Mouse (Mus musculus) heart, postnatal 14 days (tissue): ENCODE data around the gene Sorl1. TPM values are rescaled to one million over a fixed set of nuclear protein-coding genes. Genes with fewer than 3 reads are reported as not detected.

ENCODE experiments used
- DNase-seq, 2 experiments: peaks; one replicate each; pipeline ENCODE4 v3.0.0; 2021 to 2022
- intact Hi-C: fragments of 180-260 bp; cut with DNase I; formaldehyde crosslinking; loops from one replicate; pipeline ENCODE4 v1.15.1; 2025
- total RNA-seq, 2 experiments: library from RNA; stranded (reverse); gene quantifications; 2 replicates each; pipeline ENCODE4 v1.2.3; 2021

Sorl1 gene
- total RNA-seq, 2 experiments from 2014 or later: 10.2 to 11.3 TPM

DNA sequence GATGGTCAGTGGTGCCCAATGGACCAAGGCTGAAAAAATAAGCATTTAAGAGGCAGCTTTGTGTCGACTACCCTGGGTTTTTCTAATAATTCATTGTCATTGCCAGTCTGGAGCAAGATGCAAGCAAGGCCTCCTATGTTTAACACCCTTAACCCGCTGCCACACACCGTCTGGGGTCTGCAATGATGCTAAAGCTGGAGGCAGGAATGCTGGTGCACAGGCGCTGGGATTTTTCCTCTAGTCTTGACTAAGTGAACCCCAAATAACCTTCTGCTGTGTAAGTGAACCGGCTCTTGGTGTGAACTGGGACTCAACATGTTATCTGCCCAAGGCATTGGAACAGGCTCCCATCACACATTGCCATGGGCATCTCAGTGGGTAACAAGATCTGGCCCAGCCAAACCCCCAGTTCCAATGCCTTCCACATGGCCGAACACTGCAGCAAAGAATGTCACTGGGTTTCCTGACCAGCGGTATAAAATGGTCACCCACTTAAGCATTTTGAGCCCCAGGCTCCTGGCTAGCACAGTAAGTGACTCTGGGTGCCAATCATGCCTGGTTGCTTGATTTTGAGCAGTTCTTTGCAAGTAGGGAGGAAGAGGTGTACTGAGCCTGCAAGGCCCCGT lies 186.6 kb downstream of the Sorl1 start:
- intact Hi-C loops: no loop called here
- no peak for DNase-seq

DNA sequence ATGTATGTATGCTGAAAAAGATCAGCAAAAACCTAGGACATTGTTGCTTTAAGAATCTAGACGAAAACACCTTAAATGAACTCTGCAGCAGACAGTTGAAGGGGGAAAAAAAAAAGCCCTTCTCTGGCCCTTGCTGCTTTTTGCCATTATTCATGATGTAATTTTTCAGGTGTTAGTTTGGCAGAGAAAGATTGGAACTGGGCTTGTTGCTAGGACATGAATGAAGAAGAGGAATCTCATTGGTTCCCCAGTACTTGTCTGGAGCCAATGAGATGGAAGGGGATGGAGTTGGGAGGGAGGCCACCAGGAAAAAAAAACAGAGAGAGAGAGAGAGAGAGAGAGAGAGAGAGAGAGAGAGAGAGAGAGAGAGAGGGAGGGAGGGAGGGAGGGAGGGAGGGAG lies 187.5 kb downstream of the Sorl1 start:
- intact Hi-C loops: no loop called here
- no peak for DNase-seq

DNA sequence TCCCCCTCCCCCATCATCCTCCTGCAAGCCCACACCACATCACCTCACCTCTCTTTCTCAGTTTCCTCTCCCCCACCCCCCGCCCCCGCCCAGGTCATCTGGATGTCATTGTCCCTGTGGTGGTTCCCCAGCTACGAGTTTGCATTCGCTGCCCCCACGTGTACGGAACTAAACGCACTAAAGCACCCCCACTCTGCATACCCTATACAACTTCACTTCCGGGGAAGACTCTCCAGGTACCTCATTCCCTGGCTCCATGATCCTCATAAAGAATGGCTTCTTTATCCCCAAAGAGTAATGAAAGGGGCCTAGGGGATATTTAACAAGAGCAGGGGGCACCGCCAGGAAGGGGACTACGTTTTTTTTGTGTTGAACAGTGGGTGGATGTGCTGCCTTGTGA lies 188.1 kb downstream of the Sorl1 start:
- intact Hi-C loops: no loop called here
- no peak for DNase-seq

DNA sequence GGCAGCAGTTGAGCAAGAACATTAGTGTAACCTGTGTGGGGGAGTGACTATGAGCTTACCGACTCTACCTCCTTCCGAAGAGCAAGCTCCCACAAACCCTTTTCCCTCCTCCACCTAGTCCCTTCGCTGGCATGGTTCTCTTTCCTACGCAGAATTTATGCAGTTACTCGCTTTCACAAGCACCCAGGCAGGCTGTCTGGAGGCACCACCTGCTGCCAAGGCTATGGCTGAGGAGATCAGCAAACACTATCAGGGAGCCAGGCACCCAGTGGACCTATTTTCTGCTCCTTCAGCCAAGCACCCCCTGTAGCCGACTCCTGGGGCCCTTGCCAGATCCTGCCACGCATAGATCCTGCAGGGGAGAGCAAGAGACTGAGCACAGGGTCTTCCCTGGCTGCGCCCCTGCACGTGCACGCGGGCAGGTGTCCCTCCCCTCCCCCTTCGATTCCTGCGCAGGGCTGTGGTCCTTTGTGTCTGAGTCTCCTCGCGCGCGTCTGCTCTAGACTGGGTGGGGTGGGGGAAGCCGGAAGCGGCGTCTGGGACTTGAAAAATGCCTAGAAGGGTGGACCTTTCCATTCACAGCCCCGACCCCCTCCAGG lies 188.6 kb downstream of the Sorl1 start:
- intact Hi-C loops: no loop called here
- DNase-seq: peak in 1 of 2 experiments; percentile 27

DNA sequence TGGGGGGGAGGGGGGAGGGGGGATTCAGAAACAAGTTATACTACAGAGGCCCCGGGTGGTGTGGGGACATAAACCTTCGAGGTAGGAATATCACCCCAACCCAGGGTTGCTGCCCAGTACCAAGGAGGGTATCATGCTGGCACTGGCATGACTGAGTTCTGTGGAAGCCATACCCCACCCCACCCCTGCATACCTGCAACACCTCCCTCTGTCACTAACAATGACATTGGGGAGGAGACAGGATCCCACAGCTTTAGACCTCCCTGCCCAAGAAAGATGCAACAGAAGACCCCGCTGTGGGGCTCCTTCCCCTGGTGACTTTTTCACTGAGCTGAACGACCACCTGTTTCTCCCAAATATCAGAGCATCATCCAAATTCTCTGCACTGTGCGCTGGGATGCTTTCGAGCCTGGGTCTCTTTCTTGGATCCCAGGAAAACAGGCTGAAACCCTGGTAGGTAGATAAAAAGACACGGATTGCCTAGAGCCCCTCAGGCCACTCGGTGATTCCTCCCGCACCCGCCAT lies 189.2 kb downstream of the Sorl1 start:
- no peak for DNase-seq
- intact Hi-C loops: no loop called here

DNA sequence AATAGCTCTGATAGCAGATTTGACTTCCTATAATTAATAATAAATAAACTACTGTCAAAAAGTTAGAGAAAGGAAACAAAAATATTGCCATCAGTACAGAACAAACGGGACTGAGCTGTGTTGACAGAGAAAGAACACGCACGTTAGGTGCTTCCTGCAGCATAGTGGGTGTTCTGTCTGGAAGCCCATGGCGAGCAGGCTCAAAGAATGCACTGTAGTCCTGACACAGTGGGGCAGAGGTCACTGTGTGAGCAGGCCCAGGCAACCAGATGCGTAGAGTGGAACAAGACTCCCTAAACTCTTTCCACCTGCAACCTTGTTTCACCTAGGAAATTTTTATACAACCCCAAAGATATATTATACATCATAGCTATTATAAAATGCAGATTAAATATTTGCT lies 194.1 kb downstream of the Sorl1 start:
- intact Hi-C loops: no loop called here
- DNase-seq: no peak

DNA sequence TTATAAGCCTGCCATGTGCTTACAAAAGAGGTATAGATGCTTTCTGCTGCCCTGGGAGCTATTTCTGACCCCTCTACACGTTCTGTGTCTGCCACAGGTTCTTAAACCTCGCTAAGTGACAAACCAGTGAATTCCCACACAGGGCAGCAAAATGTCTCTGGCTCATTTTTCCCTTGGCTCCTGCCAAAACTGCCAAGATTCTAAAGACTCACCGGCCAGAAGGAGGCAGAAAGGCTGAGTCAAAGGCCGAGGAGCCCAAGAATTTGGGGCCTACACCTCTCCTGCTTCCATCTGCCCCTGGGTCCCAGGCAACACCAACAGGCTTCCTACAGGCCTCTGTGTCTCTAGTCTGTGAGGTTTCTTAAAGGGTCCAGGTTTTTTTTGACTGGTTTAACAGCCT lies 198.4 kb downstream of the Sorl1 start:
- intact Hi-C loops: no loop called here
- no peak for DNase-seq

DNA sequence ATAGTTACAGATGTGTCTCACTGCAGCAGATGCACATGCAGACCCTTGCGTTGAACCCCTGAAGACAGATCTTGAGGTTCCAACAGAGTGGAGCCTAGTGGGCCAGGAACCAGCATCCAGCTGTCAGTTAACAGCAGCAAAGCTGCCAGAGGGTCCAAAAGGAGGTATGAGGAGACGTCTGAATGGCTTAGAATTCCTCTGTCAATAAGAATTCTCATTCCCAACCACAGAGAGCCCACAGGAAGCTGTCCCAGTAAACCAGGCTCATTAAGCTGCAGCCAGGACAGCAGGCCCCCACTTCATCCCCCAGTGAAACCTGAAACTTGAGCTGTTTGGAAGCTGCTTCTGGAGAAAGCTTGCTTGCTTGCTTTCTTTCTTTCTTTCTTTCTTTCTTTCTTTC lies 200.0 kb downstream of the Sorl1 start:
- intact Hi-C loops: no loop called here
- no peak for DNase-seq

DNA sequence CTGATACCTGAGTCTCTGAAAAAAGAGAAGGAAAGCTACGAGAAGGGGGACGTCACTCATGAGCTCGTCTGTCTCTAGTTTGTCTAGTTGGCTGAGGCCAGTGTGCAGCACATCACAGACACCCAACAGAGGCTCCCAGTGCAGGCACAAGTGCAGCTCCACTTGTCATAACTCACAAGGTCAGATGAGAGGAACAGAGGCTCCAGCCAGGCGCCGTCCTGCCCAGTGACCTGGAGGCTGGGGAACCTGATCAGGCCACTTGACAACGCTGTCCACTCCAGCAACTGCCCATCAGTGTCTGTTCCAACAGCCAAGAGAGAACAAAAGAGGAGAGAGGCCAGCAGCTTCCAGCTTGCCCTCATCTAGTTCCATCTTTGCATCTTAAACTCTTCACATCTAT lies 201.7 kb downstream of the Sorl1 start:
- DNase-seq: no peak
- intact Hi-C loops: no loop called here

DNA sequence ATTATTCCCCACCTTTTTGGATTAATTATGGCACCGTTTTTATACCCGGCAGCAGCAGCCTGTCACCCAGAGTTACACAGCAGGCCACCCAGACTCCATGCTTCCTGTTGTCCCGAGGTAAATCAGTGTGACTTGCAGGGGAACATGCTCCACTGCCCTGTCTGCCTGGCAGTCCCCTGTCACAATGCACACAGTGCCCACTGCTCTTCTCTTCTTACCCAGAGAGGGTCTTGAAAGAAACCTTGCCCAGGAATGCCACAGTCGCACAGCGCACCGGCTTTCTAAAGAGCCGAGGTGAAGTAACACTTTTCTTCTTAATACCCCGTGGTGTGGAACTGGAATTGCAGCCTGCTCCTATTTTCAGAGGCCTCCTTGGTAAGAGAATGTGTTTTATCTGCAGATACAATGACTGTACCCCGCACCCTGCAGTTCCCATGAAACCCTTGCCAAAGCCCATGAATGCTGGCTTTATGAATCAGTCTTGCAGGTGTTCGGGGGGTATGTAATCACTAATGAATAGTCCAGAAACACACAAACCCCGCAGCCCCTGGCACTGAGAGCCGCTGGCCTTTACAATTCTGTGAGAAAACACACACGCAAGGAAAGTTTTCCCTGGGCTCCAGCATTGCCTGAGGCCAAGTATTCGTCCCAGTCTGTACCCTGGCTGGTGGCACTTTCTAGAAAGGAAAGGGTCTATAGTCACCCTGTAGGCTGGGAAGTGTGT lies 205.3 kb downstream of the Sorl1 start:
- no peak for DNase-seq
- intact Hi-C loops: no loop called here

DNA sequence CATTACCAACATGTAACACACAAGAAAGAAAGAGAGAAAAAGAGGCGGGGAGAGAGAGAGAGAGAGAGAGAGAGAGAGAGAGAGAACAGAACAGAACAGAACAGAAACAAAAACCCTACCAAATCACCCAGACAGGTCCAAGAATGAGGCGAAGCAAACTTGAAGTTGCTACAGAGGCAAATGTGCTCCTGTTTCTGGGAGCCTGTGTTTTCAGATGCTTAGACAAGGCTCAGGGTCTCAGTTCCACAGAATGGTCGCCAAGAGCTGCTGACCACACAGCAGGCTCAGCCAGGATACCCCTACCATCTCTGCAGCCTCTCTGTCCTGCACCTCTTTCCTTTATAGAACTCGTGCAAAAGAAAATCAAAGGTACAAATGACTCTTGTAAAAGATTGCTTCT lies 205.9 kb downstream of the Sorl1 start:
- DNase-seq: no peak
- intact Hi-C loops: no loop called here

DNA sequence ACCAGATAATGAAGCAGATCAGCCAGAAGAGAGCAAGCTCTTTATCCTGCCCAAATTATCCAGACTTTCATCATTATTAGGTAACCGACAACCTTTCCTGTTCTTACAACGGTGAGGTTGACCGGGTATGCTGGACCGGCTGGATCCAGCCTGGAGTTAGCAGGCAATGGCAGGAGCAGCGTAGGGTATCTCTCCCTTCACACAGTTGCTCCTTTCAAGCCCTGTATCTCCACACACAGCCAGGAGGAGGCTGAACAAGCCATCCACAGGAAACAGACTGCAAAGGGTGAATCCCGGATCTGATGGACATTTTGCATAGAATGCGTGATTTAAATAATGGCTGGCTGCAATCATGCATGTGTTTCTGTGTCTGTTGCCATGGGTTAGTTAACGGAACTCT lies 208.5 kb downstream of the Sorl1 start:
- intact Hi-C loops: no loop called here
- DNase-seq: no peak

Other genes with a start within 250 kb of the Sorl1 start
- 10 to 100 TPM; 12.0 TPM for gene Sc5d, start 140.0 kb upstream of the Sorl1 start, total RNA-seq